Mouse (Mus musculus) hindbrain, postnatal 0 days (tissue): ENCODE results near the gene Tsnaxip1. TPM values are rescaled to one million over a fixed set of nuclear protein-coding genes. Genes with fewer than 3 reads are reported as not detected.
"Not testable (repeated sequence)": the region's sequence is repeated elsewhere in the genome, so short reads cannot be mapped to it uniquely, and the experiment has no call there.

Source experiments
- ATAC-seq: fragments of 200-750 bp; cut with Nextera tagmentation; 2 replicates; pipeline ENCODE4 v1.8.0; 2017; ENCODE audit warnings: mild to moderate bottlenecking, moderate TSS enrichment, moderate library complexity
- DNase-seq: peaks from one replicate; pipeline ENCODE4 v3.0.0-alpha.2; 2015; ENCODE audit warnings: low spot score
- H3K27ac ChIP-seq: fragments of 300-500 bp; sonication (generic); 2 replicates; pipeline ENCODE4 v1.5.1; 2014; ENCODE audit warnings: mild to moderate bottlenecking
- H3K27me3 ChIP-seq: fragments of 300-500 bp; sonication (generic); 2 replicates; pipeline ENCODE4 v1.6.1; 2014; ENCODE audit warnings: low read length, mixed read lengths; ENCODE audit not compliant: insufficient read depth
- H3K36me3 ChIP-seq: fragments of 300-500 bp; sonication (generic); 2 replicates; pipeline ENCODE4 v1.6.1; 2014; ENCODE audit warnings: low read length, mixed read lengths; ENCODE audit not compliant: insufficient read depth
- H3K4me1 ChIP-seq: fragments of 300-500 bp; sonication (generic); 2 replicates; pipeline ENCODE4 v1.6.1; 2014; ENCODE audit warnings: antibody characterized with exemption, low read length, mixed read lengths; ENCODE audit not compliant: insufficient read depth
- H3K4me2 ChIP-seq: fragments of 300-500 bp; sonication (generic); 2 replicates; pipeline ENCODE4 v1.6.1; 2014; ENCODE audit warnings: low read depth, mild to moderate bottlenecking, low read length, moderate library complexity, mixed read lengths
- H3K4me3 ChIP-seq: fragments of 300-500 bp; sonication (generic); 2 replicates; pipeline ENCODE4 v1.5.1; 2014; ENCODE audit warnings: low read length
- H3K9ac ChIP-seq: fragments of 300-500 bp; sonication (generic); replicated peaks from 2 replicates; pipeline ENCODE4 v1.6.1; 2014; ENCODE audit warnings: mild to moderate bottlenecking, low read length, moderate library complexity, mixed read lengths
- H3K9me3 ChIP-seq: fragments of 300-500 bp; sonication (generic); 2 replicates; pipeline ENCODE4 v1.6.1; 2016; ENCODE audit warnings: low read length, mixed read lengths
- CTCF ChIP-seq: IDR thresholded peaks from 2 replicates; pipeline ENCODE4 v1.5.1; 2016; ENCODE audit warnings: antibody characterized with exemption, control low read depth, low read depth
- WGBS: fragments of 180-500 bp; shearing (Covaris S2); extraction: QIAGEN DNeasy Blood & Tissue Kit; methylation state at CpG from one replicate; pipeline ENCODE4 v1.1.7; 2014; 5-methylcytosine and 5-hydroxymethylcytosine counted together
- polyA plus RNA-seq: library from polyadenylated mRNA; unstranded; fragments of >200 nt; fragmentation: Nextera tagmentation; extraction: Ambion mirVana; gene quantifications from 2 replicates; pipeline ENCODE4 v1.2.1, GENCODE M21; 2015
- total RNA-seq: library from RNA; depleted of rRNA; stranded (reverse); fragments of >200 nt; gene quantifications from 2 replicates; pipeline ENCODE4 v1.2.3, GENCODE M21; 2014

Gene Tsnaxip1
- total and polyA plus RNA-seq, 2 experiments from 2014 or later, result 0.37 to 0.64 TPM

DNA sequence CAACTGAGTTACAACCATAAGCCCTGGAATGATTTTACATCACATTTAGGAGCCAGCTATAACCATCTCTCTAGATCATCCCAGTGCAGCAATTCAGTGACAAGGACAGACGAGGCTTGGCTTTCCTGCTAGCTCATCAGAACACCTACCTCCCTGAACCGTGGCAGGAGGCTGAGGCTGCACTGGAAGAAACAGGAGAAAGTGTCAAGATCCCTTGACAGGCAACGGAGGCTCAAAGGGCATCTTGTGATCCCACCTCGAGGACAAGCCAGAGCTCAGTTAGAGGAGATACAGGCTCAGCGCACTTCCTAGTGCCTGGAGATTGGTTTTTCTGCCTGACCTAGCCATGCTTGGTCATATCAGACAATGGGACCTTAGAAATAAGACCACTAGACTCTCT lies 15.0 kb upstream of the Tsnaxip1 start:
- DNase-seq (no peak), ATAC-seq (no peak)
- 87% methylated on average over 5 of the region's 5 CpGs for WGBS
- Histone ChIP-seq H3K27ac (no peak overlapping the region), H3K4me1 (no peaks in the 10 kb centered on the region; the same call in 1 of the 2 replicates), H3K27me3 (no peaks in the 10 kb centered on the region), H3K4me3 (no peak overlapping the region), H3K9me3 (no peaks in the 10 kb centered on the region), H3K36me3 (peaks cover 6% of the 10 kb centered on the region; the same call in 1 of the 2 replicates), H3K4me2 (no peak overlapping the region), H3K9ac (no peak overlapping the region)
- no peak for TF ChIP-seq CTCF

DNA sequence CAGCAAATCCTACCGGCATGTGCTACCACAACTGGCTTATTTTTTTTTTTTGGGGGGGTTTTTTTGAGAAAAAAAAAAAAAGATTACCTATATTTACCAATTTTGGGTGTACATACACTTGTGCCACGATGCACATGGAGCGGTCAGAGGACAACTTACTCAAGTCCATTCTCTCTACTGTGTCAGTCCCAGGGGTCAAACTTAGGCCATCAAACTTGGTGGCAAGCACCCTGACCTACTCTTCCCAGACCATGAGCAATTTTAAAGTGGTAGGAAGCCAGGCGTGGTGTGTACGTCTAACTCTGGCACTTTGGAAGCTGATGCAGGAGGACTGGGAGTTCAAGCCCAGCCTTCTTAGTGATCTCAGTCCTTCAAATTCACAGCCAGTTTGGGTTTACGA lies 14.3 kb upstream of the Tsnaxip1 start:
- H3K4me1 ChIP-seq, result no peaks in the 10 kb centered on the region; the same call in 1 of the 2 replicates
- no peak overlapping the region for H3K4me3 ChIP-seq
- H3K27me3 ChIP-seq, result no peaks in the 10 kb centered on the region
- no peak for ATAC-seq
- TF ChIP-seq CTCF, result no peak
- H3K9ac ChIP-seq, result no peak overlapping the region
- no peak for DNase-seq
- no peaks in the 10 kb centered on the region for H3K9me3 ChIP-seq
- no peak overlapping the region for H3K27ac ChIP-seq
- no peak overlapping the region for H3K4me2 ChIP-seq
- WGBS, result 95% methylated on average over 6 of the region's 6 CpGs
- H3K36me3 ChIP-seq, result peaks cover 6% of the 10 kb centered on the region; the same call in 1 of the 2 replicates

DNA sequence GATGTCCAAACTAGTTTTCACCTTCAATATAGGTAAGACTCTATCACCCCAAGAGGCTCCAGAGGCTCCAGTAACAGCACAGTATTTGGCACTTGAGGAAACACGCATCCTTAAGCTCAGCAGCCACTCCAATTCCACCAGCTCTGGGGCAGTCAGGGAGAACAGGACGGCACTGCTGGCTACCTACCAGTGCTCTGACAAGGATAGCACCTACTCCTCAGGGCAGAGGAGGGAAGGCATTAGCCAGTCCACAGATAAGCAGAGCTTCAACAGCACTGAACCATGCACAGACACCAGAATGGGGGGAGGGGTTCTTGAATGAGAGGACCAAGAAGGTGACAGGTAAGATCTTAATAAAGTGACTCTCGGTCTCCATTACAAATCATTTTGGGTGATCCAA lies 7.9 kb upstream of the Tsnaxip1 start:
- no peak for DNase-seq
- no peak overlapping the region for H3K9ac ChIP-seq
- ATAC-seq, result no peak
- peaks cover 5% of the 10 kb centered on the region; the same call in 1 of the 2 replicates for H3K36me3 ChIP-seq
- H3K4me1 ChIP-seq, result no peaks in the 10 kb centered on the region
- H3K9me3 ChIP-seq, result no peaks in the 10 kb centered on the region
- WGBS, result 85% methylated on average over 3 of the region's 3 CpGs
- H3K27me3 ChIP-seq, result no peaks in the 10 kb centered on the region
- no peak for TF ChIP-seq CTCF
- H3K27ac ChIP-seq, result no peak overlapping the region
- no peak overlapping the region for H3K4me2 ChIP-seq
- H3K4me3 ChIP-seq, result no peak overlapping the region

- Histone ChIP-seq H3K27me3 (no peaks in the 10 kb centered on the region), H3K4me2 (no peak overlapping the region), H3K36me3 (peaks cover 7% of the 10 kb centered on the region; the same call in 1 of the 2 replicates), H3K9me3 (no peaks in the 10 kb centered on the region), H3K4me1 (peaks cover 3% of the 10 kb centered on the region), H3K4me3 (no peak overlapping the region), H3K27ac (no peak overlapping the region), H3K9ac (no peak overlapping the region)
- WGBS, result 100% methylated on average over 1 of the region's 1 CpGs
- DNase-seq (no peak), ATAC-seq (no peak)
- TF ChIP-seq CTCF, result no peak
Observed at GRCm38 (mm10) chr8:105820925-105821324, 6.6 kb upstream of the Tsnaxip1 start.

GRCm38 (mm10) chr8:105825506-105825905 lies 2.0 kb upstream of the Tsnaxip1 start:
- no peak for ATAC-seq
- Histone ChIP-seq H3K4me3 (peak overlapping the region; percentile 61; the same call in 1 of the 2 replicates), H3K9ac (no peak overlapping the region)

GRCm38 (mm10) chr8:105826379-105826778 lies 1.2 kb upstream of the Tsnaxip1 start:
- Histone ChIP-seq H3K9ac (peak overlapping the region; percentile 69), H3K9me3 (no peaks in the 10 kb centered on the region), H3K27ac (peak overlapping the region; percentile 49), H3K4me1 (peaks cover 9% of the 10 kb centered on the region), H3K4me3 (peak overlapping the region; percentile 61), H3K36me3 (peaks cover 7% of the 10 kb centered on the region; the same call in 1 of the 2 replicates), H3K27me3 (no peaks in the 10 kb centered on the region), H3K4me2 (peak overlapping the region; percentile 88)
- TF ChIP-seq CTCF, result no peak
- 5% methylated on average over 4 of the region's 4 CpGs for WGBS
- no peak for DNase-seq
- ATAC-seq, result no peak

More at GRCm38 (mm10) chr8:105825506-105825905, 2.0 kb upstream of the Tsnaxip1 start:
- no peaks in the 10 kb centered on the region for H3K27me3 ChIP-seq
- peaks cover 9% of the 10 kb centered on the region for H3K4me1 ChIP-seq
- peak overlapping the region; percentile 88 for H3K4me2 ChIP-seq
- 75% methylated on average over 4 of the region's 4 CpGs for WGBS
- H3K27ac ChIP-seq, result no peak overlapping the region
- no peak for DNase-seq
- no peaks in the 10 kb centered on the region for H3K9me3 ChIP-seq
- no peak for TF ChIP-seq CTCF
- H3K36me3 ChIP-seq, result peaks cover 7% of the 10 kb centered on the region; the same call in 1 of the 2 replicates

- 86% methylated on average over 2 of the region's 2 CpGs for WGBS
- H3K27ac ChIP-seq, H3K4me2 ChIP-seq, DNase-seq, H3K36me3 ChIP-seq, H3K4me1 ChIP-seq, H3K9me3 ChIP-seq, H3K27me3 ChIP-seq, H3K4me3 ChIP-seq, H3K9ac ChIP-seq, ATAC-seq: not testable (repeated sequence)
Observed at GRCm38 (mm10) chr8:105833740-105834139, 6.2 kb downstream of the Tsnaxip1 start.
